Mouse (Mus musculus) thymus, adult 2 months (tissue): ENCODE data around the gene Ttc17.

Experiments
- CTCF ChIP-seq: fragments of 200-500 bp; IDR thresholded peaks from 2 replicates; pipeline ENCODE4 v1.5.1; 2012; ENCODE audit warnings: mild to moderate bottlenecking, control low read depth, low read length, moderate library complexity, borderline replicate concordance; ENCODE audit not compliant: control insufficient read depth, poor library complexity, insufficient read depth; ENCODE audit errors: extremely low read depth
- POLR2A ChIP-seq: fragments of 200-500 bp; IDR thresholded peaks from 2 replicates; pipeline ENCODE4 v1.6.1; 2012; ENCODE audit warnings: mild to moderate bottlenecking, low read length, control low read depth, moderate library complexity; ENCODE audit not compliant: control insufficient read depth, poor library complexity, insufficient read depth; ENCODE audit errors: extremely low read depth

- TF ChIP-seq POLR2A (no peak), CTCF (no peak)
Observed at GRCm38 (mm10) chr2:94432214-94432613, 25.7 kb upstream of the Ttc17 start.
